Mouse (Mus musculus): ENCODE results near the gene Ggct.

Ggct gene

GRCm38 (mm10) chr6:54992734-54993260 lies at the start of gene Ggct:
Ggct (minus strand) TSS chr6:54992950.
- DNase-seq, result peak; percentile 97

- no peak for DNase-seq
Observed at GRCm38 (mm10) chr6:55040031-55040430, 47.3 kb upstream of the Ggct start.

GRCm38 (mm10) chr6:55039446-55039783 lies 46.7 kb upstream of the Ggct start:
- no peak for DNase-seq

DNA sequence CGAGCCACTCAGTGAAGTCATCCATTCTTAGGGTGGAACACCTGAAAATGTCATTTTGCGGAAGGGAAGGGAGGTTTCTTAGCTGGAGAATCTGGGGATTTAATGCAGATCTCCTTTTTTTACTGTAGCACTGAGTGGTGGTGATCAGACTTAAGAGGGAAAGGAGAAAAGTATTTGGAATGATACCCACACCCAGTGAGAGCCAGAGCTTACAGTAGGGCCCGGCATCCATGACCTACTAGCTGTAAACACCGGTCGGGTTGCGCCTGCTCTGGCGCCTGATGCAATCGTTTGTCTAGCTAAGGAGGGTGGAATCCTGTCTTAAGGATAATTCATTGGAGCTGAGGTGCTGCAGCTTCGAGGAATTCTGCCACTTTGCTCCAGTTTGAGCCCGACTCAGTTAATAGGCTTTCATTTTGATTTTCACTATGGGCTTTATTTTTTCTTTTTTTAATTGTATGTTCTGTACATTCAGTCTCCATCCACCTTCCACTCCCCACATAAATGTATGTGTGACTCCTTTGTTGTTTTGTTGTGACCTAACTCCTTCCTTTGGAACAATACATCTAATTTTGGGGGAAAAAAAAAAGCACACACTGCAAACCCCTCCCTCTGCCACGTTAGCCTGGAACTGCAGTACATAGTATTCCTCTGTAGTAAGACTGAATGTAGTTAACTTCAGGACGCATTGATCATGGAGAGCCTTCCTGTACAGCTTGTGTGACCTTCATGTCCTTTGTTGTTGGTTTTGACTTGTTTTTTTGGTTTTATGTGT lies 46.1 kb upstream of the Ggct start:
- peak; percentile 20 for DNase-seq

- peak; percentile 89 for DNase-seq
Observed at GRCm38 (mm10) chr6:55037799-55038670, 45.3 kb upstream of the Ggct start, which contains the start of gene Gars. Gars (plus strand) TSS chr6:55038007.

GRCm38 (mm10) chr6:55036731-55037130 lies 44.0 kb upstream of the Ggct start:
- DNase-seq, result no peak

GRCm38 (mm10) chr6:55027642-55028041 lies 34.9 kb upstream of the Ggct start:
- DNase-seq, result peak; percentile 65

GRCm38 (mm10) chr6:55021806-55022205 lies 29.1 kb upstream of the Ggct start:
- no peak for DNase-seq

DNA sequence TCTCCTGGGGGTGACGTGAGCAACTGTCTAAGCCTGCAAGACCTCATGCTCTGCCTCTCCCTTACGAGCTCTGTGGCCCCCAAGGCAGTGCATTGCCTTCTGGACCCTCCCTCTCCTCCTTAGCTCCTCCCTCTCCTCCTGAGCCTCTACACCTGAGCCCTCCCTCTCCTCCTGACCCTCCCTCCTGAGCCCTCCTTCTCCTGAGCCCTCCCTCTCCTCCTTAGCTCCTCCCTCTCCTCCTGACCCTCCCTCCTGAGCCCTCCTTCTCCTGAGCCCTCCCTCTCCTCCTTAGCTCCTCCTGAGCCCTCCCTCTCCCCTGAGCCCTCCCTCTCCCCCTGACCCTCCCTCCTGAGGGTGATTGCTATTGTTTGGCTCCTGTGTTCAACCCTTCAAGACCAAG lies 25.7 kb upstream of the Ggct start:
- DNase-seq, result no peak

- DNase-seq, result peak; percentile 85
Observed at GRCm38 (mm10) chr6:55016710-55017583, 24.2 kb upstream of the Ggct start.

DNA sequence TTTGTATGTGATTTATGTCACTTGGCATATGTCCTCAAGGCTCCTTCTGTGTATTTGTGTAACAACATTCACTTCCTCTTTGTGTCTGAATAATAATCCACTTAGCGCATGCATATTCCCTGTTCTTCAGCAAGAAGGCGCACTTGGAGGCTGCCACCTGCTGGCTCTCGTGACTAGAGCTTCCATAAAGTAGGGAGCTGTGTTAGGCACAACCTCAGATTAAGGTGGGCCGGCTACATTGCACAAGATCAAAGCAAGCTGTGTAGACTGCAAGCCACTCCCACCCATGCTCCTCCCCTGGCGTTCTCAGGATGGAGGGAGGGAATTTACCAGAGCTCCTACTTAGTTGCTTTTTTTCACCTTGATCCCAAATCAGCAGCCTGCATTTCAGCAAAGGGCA lies 23.5 kb upstream of the Ggct start:
- peak; percentile 77 for DNase-seq

GRCm38 (mm10) chr6:55014184-55014583 lies 21.4 kb upstream of the Ggct start:
- DNase-seq, result no peak

- no peak for DNase-seq
Observed at GRCm38 (mm10) chr6:55012516-55012915, 19.8 kb upstream of the Ggct start.

DNA sequence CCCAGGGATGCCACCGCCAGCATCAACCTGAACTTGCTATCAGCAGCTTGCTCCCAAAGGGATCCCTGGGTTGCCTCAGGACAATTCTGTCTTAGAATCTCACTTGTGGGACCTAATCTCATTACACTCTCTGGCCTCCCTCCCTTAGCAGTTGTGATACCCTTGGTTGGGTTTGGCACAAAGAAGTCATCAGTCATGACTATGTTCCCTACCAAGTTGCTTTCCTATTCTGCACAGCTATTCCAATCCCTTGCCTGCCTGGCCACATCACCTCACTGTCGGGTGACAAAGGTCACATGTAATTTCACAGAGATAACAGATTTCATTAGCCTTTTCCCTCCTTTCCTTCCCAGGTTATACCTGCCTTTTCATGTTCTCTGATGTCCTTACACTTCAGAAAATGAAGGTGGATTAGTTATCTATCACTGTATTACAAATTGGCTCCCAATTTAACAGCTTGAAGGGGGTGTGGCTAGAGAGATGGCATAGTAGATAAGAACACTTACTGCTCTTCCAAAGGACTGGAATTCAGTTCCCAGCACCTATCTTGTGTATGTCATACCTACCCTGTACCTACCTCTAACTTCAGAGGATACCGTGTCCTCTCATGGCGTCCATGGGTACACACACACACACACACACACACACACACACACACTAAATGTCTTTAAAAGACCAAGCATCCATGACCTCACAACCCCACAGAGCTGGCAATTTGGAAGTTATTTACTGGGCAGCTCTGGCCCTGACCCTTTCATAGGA lies 17.8 kb upstream of the Ggct start:
- DNase-seq, result no peak

DNA sequence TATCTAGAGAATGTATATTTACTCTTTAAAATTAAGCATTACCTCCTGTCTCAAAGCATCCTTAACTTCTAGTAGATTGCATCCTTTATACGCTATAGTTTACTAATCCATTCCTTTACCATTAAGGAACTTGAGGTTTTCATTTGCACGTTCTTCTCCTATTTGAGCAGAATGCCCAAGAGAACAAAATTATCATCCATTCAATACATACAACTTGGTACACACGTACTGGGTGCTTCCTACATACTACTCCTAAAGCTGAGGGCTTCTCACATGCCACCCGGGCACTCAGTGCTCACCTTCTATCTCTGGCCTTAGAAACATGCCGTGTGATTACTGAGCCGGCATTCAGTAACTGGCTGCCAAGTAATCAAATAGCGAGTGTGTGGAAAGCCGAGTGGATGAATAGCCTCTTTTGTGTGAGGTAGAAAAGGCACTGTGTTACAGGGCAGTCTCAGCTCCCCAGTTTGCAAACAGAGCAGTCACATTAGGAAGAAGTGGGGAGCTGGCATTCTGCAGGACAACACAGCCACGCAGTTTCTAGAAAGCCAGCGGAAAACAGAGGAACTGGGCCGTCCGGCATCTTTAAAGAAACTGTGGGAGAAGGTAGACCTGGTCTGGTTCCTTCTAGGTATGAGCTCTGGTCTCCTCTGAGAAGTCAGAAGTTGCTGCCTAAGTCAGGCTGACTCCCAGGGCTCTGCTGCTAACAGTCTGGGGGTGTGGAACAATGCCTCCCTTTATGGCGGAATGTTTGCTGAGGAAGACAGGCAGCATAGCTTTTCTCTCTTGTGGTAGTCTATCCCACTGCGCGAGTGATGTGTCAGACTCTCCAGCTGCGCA lies 16.9 kb upstream of the Ggct start:
- DNase-seq, result no peak

GRCm38 (mm10) chr6:55008401-55008800 lies 15.7 kb upstream of the Ggct start:
- DNase-seq, result no peak

DNA sequence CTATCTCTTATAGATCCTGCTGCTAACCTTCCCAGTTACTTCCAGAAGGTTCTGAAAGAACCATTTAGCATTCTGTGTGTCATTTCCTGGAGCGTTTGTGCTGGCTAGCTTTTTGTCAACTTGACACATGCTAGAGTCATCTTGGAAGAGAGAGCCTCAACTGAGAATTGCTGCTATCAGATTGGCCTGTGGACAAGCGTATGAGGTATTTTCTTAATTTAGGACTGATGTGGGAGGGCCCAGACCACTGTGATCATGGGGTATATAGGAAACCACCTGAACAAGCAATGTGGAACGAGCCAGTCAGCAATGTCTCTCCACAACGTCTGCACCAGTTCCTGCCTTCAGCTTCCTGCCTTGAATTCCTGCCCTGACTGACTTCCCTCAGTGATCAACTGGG lies 10.8 kb upstream of the Ggct start:
- DNase-seq, result no peak

DNA sequence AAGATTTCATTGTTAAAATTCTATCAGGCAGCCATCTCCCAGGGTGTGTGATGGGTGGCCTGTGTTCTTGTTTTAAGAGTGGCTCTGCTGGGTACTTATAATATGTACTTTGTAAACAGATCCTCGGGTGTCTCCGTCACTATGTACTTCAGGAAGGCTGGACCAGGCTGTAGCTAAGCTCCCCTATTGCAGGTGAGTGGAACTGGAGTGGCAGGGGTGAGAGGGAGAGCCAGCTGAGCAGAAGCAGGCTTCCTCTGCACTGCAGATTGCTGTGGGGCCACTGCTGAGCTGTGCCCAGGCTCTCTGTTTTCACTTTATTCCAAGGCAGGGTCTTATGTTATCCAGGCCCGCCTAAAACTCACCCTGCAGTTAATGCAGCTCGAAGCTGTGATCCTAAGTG lies 9.7 kb upstream of the Ggct start:
- DNase-seq, result no peak

DNA sequence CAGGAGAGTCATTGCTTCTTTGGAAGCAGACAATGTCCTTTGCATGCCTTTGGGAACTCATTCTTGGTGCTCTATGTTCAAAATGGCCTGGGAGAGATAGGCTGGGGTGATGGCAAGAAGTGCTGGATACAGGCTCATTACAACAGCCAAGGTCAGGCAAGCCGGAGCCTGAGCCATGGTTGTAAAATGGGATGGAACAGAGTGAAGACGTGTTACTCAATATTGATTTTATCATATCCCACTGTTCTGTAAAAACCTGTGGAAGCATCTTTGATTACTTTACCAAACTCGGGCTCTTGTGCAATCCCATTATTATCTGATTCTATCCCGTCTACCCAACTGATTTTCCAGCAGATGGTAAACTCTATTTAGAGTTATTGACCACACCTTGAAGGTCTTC lies 8.6 kb upstream of the Ggct start:
- no peak for DNase-seq

DNA sequence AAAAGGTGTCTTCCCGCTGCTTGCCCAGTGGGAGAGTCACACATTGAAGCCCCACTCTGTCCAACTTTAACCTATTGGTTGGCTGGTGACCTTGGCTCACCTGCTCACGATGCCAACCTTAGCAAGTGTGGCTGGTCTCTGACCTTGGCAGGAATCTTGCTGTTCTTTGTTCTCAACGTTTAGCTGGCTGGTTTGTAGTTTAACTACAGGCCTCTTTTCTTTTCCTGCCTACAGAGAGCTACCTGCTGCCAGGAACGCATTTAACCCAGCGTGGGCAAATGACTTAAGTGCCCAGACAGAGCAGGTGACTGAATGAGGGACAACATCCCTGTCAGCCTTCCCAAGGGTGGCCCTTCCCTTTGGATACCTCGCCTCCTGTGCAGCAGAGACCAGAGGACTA lies 5.0 kb upstream of the Ggct start:
- DNase-seq, result no peak

- DNase-seq, result no peak
Observed at GRCm38 (mm10) chr6:54996361-54996760, 3.6 kb upstream of the Ggct start.

Measured in lung, postnatal 10 days (tissue).